Mouse (Mus musculus) erythroblast, adult 5-6 weeks (primary cell): ENCODE results near the gene Cnih4. TPM values are rescaled to one million over a fixed set of nuclear protein-coding genes. Genes with fewer than 3 reads are reported as not detected.

ENCODE experiments used
- ATAC-seq: replicated peaks from 2 replicates; pipeline ENCODE4 v1.8.0; 2016; ENCODE audit warnings: moderate number of reproducible peaks, mild to moderate bottlenecking, moderate TSS enrichment, inconsistent platforms; ENCODE audit not compliant: poor library complexity, low FRiP score, severe bottlenecking
- total RNA-seq, 2 experiments: library from RNA; stranded (forward) in 1 of 2; stranded (reverse) in 1 of 2; fragments of 150-400 nt in 1 of 2; fragments of 200-764, 138-1000 nt in 1 of 2; gene quantifications; 2 replicates each; pipeline versions ENCODE4 v1.2.3 to v1.2.4; 2015 to 2017; ENCODE audit warnings: low replicate concordance in 2 of 2

Gene Cnih4
- total RNA-seq, 2 experiments from 2014 or later, result 21.5 to 39.6 TPM

DNA sequence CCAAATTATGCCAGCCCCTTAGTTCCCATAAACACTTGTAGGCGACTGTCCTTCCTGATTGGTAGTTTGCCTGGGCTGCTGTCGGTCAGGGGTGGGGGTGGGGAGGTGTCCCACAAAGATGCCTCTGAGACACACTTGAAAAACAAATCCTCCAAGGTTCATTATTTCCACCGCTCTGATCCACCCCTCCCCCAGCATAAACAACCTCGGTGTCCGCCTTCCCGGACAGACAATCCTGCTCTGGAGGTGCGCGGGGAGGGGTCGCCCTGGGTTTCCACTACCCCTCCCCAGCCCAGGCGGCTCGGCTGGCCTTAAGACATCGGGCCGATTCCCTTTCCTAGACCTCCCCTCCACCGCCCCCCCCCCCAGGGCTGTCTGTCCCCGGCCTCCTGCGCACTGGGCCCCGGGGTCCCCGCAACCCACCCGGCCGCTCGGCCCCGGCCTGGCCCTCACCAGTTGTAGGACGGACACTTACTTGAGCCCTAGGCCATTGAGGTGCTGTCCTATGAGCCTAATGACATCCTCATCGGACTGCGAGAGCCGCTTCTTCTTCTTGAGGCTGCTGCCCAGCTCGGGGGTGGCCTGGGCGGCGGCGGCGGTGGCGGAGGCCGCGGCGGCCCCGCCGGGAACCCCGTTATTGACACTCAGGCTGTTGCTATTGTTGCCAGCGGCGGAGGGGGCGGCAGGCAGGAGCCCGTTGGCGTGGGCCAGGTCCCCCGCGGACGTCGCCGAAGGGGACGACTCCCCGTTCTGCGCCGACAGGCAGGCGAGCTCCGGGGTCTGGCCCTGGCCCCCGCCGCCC, 66.3 kb downstream of the Cnih4 start:
- ATAC-seq, result peak; percentile 73

DNA sequence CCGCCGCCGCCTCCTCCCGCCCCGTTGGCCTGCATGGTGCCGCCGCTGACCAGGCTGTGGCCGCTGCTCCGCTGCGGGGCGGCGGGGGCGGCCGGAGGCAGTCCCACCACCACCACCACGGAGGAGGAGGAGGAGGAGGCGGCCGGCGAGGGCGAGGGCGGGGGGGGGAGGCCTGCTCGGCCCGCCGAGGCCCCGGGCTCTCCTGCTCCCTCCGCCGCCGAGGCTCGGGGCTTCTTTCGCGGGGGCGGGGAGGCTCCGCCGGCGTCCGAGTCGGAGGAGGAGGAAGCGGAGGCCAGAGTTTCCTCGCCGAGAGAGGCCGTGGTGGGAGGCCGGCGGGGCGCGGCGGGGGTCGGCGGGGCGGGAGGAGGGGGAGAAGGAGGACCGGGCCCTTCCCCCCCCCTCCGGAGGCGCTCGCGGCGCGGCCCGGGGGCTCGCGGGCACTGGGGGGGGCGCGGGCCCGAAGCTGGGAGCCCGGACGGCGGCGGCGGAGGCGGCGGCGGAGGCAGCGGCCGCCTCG, 67.0 kb downstream of the Cnih4 start:
- ATAC-seq, result no peak

DNA sequence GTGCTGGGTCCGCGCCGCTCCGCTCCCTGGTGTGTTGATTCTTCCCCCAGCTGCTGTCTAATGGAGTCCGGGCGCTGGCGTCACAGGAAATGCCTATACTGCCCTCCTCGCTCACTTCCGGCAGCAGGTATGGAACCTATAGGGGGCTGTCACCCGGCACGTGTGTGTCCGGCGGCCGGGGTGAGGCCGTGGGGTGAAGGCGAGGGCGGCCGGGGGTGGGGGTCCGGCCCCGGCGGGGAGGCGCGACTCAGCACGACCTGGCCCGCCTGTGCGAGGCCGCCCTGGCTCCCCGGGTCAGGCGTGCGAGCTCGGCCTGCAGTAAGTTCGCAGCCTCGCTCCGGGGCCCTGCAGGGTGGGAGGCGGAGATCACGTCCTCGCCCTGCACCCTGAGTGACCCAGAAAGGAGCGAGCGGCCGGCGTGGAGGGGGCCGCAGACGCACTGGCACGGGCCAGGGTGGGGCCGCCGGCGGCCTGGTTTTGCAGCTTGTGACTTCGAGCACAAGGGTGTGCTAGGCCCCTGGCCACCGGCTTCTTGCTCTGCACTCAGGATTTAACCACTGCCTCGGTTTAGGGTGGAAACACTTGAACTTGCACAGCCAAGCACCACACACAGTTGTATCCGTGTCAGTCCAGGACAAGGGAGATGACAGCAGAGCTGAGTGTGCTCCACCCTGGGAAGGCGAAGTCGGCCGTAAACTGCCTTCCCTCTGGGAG, 67.6 kb downstream of the Cnih4 start, which contains the start of gene Wdr26:
Gene Wdr26 (minus strand): TSS at position 82 of the 714 bp plus-strand sequence.
- peak; percentile 40 for ATAC-seq

DNA sequence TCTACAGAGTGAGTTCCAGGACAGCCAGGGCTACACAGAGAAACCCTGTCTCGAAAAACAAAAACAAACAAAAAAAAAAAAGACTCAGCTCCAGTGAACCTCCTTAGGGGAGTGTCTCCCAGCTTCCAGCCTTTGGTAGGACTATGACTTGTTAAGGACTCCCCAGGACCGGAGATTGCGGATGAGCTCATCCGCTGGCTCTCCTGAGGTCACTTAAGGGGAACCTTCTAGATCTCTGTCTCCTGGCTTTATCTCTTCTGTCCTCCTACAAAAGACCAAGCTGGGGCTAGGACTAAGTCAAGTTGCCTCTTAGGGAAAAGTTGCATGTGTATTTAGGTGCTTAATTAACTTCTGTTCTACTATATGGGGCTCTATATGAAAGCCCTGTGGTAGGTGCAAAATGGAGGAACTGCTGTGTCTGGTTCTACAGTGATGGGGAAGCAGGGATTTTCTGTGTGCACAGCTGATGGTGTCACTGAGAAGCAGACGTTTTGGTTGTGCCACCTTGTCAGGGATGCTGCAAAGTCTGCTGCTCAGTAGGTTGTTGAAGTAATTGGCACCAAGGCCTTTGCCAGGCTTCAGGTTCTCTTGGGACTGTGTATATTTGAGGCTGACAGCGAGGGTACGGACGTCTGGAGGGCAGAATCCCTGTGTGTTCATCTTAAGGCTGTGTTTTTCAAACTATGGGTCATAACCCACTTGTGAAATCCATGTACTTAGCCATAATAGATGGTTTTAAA, 70.0 kb downstream of the Cnih4 start:
- ATAC-seq, result no peak

DNA sequence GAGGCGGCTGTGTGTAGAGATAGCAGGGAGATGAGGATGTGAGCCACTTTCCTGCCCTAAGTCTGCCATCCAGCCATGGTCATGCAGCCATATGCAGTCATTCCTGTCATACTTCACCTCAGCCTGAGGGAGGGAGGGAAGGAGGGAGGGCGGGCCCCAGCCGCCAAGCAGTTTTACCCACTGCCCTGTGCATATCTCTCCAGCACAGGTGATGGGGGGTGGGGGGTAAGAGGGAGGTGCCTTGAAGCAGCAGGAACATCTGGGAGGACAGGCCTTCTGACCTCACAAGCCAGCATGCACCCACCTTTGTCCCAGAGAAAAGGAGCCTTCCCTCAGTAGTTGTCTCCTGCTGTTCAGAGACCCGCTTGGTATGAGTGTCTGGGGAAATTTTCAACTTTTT, 71.8 kb downstream of the Cnih4 start:
- ATAC-seq, result peak; percentile 85

Other genes starting within 250 kb of the Cnih4 start
- gene Pycr2, start 240.4 kb upstream of the Cnih4 start, total RNA-seq (2015; ENCODE audit: low replicate concordance), result 9.0 and 9.8 TPM in 2 replicates
- gene Pycr2, start 240.4 kb upstream of the Cnih4 start, total RNA-seq (2017; ENCODE audit: low replicate concordance), result 5.8 and 7.0 TPM in 2 replicates
- gene Lefty1, start 209.7 kb upstream of the Cnih4 start, total RNA-seq (2015; ENCODE audit: low replicate concordance), result not detected in 2 replicates
- not detected in 2 replicates for gene Lefty1, start 209.7 kb upstream of the Cnih4 start, total RNA-seq (2017; ENCODE audit: low replicate concordance)
- 8.5 and 13.8 TPM in 2 replicates for gene Tmem63a, start 202.3 kb upstream of the Cnih4 start, total RNA-seq (2015; ENCODE audit: low replicate concordance)
- gene Tmem63a, start 202.3 kb upstream of the Cnih4 start, total RNA-seq (2017; ENCODE audit: low replicate concordance), result 6.6 and 13.1 TPM in 2 replicates
- gene Ephx1, start 123.8 kb upstream of the Cnih4 start, total RNA-seq (2015; ENCODE audit: low replicate concordance), result 6.1 and 12.5 TPM in 2 replicates
- gene Ephx1, start 123.8 kb upstream of the Cnih4 start, total RNA-seq (2017; ENCODE audit: low replicate concordance), result 3.3 TPM in 1 of 2 replicates, not detected in the other
- not detected in 2 replicates for gene 9130409I23Rik, start 93.5 kb upstream of the Cnih4 start, total RNA-seq (2015; ENCODE audit: low replicate concordance)
- not detected in 2 replicates for gene 9130409I23Rik, start 93.5 kb upstream of the Cnih4 start, total RNA-seq (2017; ENCODE audit: low replicate concordance)
- gene Nvl, start 489 bp upstream of the Cnih4 start, total RNA-seq (2015; ENCODE audit: low replicate concordance), result 6.5 and 12.7 TPM in 2 replicates
- 10.1 and 11.4 TPM in 2 replicates for gene Nvl, start 489 bp upstream of the Cnih4 start, total RNA-seq (2017; ENCODE audit: low replicate concordance)
- gene Wdr26, start 67.3 kb downstream of the Cnih4 start, total RNA-seq (2015; ENCODE audit: low replicate concordance), result 871 and 922 TPM in 2 replicates
- gene Wdr26, start 67.3 kb downstream of the Cnih4 start, total RNA-seq (2017; ENCODE audit: low replicate concordance), result 1,326 and 1,581 TPM in 2 replicates
- gene Cnih3, start 207.9 kb downstream of the Cnih4 start, total RNA-seq (2015; ENCODE audit: low replicate concordance), result not detected in 2 replicates
- not detected in 2 replicates for gene Cnih3, start 207.9 kb downstream of the Cnih4 start, total RNA-seq (2017; ENCODE audit: low replicate concordance)